Mouse (Mus musculus): ENCODE results near the gene Gorasp2.

The Gorasp2 gene

GRCm38 (mm10) chr2:70751655-70752054, 90.3 kb downstream of the Gorasp2 start:
- no peak for DNase-seq

- DNase-seq = peak; percentile 17
These were observed 90.8 kb downstream of the Gorasp2 start for GRCm38 (mm10) chr2:70752149-70752548.

Data from right cerebral cortex, adult 18-20 months (tissue).